Mouse (Mus musculus): ENCODE measurements around the gene Slc16a9. TPM values are rescaled to one million over a fixed set of nuclear protein-coding genes. Genes with fewer than 3 reads are reported as not detected.

The Slc16a9 gene
- polyA plus RNA-seq, 1 experiment from 2014 or later = 0.47 TPM

GRCm38 (mm10) chr10:70327331-70327730, 82.4 kb downstream of the Slc16a9 start:
- H3K4me1 ChIP-seq (ENCODE audit: control insufficient read depth, insufficient read depth, low read length) = no peaks in the 10 kb centered on the region
- no peak overlapping the region for H3K4me3 ChIP-seq (ENCODE audit: low read length)
- H3K9me3 ChIP-seq (replicated peaks; ENCODE audit: control insufficient read depth, low read length) = peaks cover 3% of the 10 kb centered on the region; the same call in 1 of the 2 replicates
- ATAC-seq (replicated peaks; ENCODE audit: extremely low read depth, insufficient read depth, low FRiP score) = no peak
- no peaks in the 10 kb centered on the region for H3K36me3 ChIP-seq (ENCODE audit: control insufficient read depth, insufficient read depth)
- no peaks in the 10 kb centered on the region for H3K27me3 ChIP-seq (ENCODE audit: control insufficient read depth, insufficient read depth, low read length)
- H3K4me2 ChIP-seq (ENCODE audit: low read depth, low read length) = no peak overlapping the region
- WGBS = 81% methylated on average over 6 of the region's 6 CpGs
- H3K9ac ChIP-seq (ENCODE audit: low read length) = no peak overlapping the region
- H3K27ac ChIP-seq (ENCODE audit: low read length) = no peak overlapping the region

DNA sequence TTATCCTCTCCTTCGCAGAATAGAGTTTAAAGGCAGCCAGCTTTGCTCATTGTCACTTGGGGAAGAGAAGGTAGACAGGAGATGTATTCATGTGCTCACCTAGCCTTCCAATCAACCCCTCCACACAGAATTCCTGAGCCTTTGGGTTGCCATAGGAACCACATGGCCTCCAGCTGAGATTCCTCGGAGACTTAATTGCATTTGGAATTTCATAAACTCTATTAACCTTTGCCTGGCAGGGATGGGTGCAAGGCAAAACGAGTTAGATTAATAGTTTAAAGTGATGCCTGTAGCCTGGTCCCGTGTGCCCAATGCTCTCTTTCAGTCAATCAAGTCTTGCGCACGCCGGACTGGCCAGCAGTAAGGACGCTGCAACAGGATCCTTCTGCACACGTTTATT, 83.2 kb downstream of the Slc16a9 start:
- ATAC-seq (replicated peaks; ENCODE audit: extremely low read depth, insufficient read depth, low FRiP score) = no peak
- H3K4me2 ChIP-seq (ENCODE audit: low read depth, low read length) = no peak overlapping the region
- H3K27ac ChIP-seq (ENCODE audit: low read length) = no peak overlapping the region
- H3K4me1 ChIP-seq (ENCODE audit: control insufficient read depth, insufficient read depth, low read length) = no peaks in the 10 kb centered on the region
- peaks cover 3% of the 10 kb centered on the region; the same call in 1 of the 2 replicates for H3K9me3 ChIP-seq (replicated peaks; ENCODE audit: control insufficient read depth, low read length)
- H3K27me3 ChIP-seq (ENCODE audit: control insufficient read depth, insufficient read depth, low read length) = no peaks in the 10 kb centered on the region
- no peak overlapping the region for H3K4me3 ChIP-seq (ENCODE audit: low read length)
- H3K36me3 ChIP-seq (ENCODE audit: control insufficient read depth, insufficient read depth) = no peaks in the 10 kb centered on the region
- no peak overlapping the region for H3K9ac ChIP-seq (ENCODE audit: low read length)
- 85% methylated on average over 9 of the region's 9 CpGs for WGBS

Other genes with a start within 250 kb of the Slc16a9 start
- 13.1 and 14.0 TPM in 2 replicates for gene Ccdc6, start 148.0 kb upstream of the Slc16a9 start, polyA plus RNA-seq (2015; fragmentation: Nextera tagmentation; extraction: Ambion mirVana)
- 0.64 and 1.9 TPM in 2 replicates for gene Mrln, start 40.4 kb upstream of the Slc16a9 start, polyA plus RNA-seq (2015; fragmentation: Nextera tagmentation; extraction: Ambion mirVana)
- 9.2 and 11.1 TPM in 2 replicates for gene Fam13c, start 195.4 kb downstream of the Slc16a9 start, polyA plus RNA-seq (2015; fragmentation: Nextera tagmentation; extraction: Ambion mirVana)

Measured in heart, embryonic 16.5 days (tissue).